ENCODE assay signal across 17 mouse cellular contexts in the genomic region with DNA sequence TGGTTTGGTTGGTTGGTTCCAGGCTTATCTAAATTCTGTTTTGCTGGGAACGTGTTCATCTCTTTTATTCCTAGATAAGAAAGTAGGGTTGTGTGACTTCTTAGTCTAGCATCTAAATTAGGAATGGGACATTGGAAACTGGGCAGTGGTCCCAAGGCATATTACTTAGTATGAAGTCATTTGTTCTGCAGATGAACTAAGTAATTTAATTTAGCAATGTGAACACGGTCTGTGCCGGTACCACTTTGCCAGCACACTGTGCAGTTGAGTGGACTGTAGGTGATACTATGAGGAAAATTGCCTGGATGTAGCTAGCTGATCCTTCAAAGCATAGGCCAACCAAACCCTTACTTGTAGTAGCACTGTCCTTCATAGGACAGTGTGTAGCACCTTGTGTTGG. TPM values are rescaled to one million over a fixed set of nuclear protein-coding genes. Genes with fewer than 3 reads are reported as not detected.
"Had no signal": no experiment of that assay in that cellular context is flagged by ENCODE, and none has a peak within 500 bp of the region (broad histone marks: within the 10 kb centered on the region; RNA-seq: fewer than 3 reads in every experiment).

No protein-coding gene starts in this region.

- H3K27ac ChIP-seq: left cerebral cortex, adult 2 months; liver, embryonic 13.5 days had no signal

- DNase-seq: kidney, postnatal 10 days; kidney, postnatal 36 days; layer of hippocampus, postnatal 36 days; liver, embryonic 13.5 days; lung, adult 2 months; lung, postnatal 14 days; lung, postnatal 4 days; midbrain, embryonic 14.5 days; thymus, adult 18-20 months; thymus, postnatal 36 days had no signal

- H3K27me3 ChIP-seq: liver, embryonic 13.5 days had no signal

- H3K4me1 ChIP-seq: liver, embryonic 13.5 days had no signal

- H3K4me3 ChIP-seq: left cerebral cortex, adult 2 months; liver, embryonic 13.5 days had no signal

- H3K9me3 ChIP-seq: liver, embryonic 13.5 days had no signal

- H3K4me2 ChIP-seq: liver, embryonic 13.5 days; midbrain, embryonic 11.5 days had no signal

- H3K9ac ChIP-seq: liver, embryonic 13.5 days had no signal

RNA-seq across cellular contexts. Expression of a gene that starts 4.2 kb away (rescaled TPM):
- total RNA-seq: liver, adult 2 months; megakaryocyte progenitor cell, adult 5-6 weeks; megakaryocyte-erythroid progenitor cell, adult 5-6 weeks had no signal
- polyA plus RNA-seq: limb, embryonic 11.5 days; liver, adult 2 months; liver, embryonic 13.5 days; liver, embryonic 16.5 days had no signal
